Mouse (Mus musculus) thymus, postnatal 0 days (tissue): Measurements from ENCODE around the gene Cmtm5. TPM values are rescaled to one million over a fixed set of nuclear protein-coding genes. Genes with fewer than 3 reads are reported as not detected.

Source experiments
- DNase-seq: peaks from one replicate; pipeline ENCODE4 v3.0.0-alpha.2; 2015; ENCODE audit warnings: low spot score
- polyA plus RNA-seq: library from polyadenylated mRNA; unstranded; fragments of >200 nt; fragmentation: Nextera tagmentation; extraction: Ambion mirVana; gene quantifications from 2 replicates; pipeline ENCODE4 v1.2.1, GENCODE M21; 2015

Cmtm5 gene
- 0.22 TPM in 1 of 2 replicates, not detected in the other for polyA plus RNA-seq

GRCm38 (mm10) chr14:54935904-54936830 lies at the start of gene Cmtm5:
Gene Cmtm5, plus strand, starts transcription at chr14:54936261.
- DNase-seq: no peak

DNA sequence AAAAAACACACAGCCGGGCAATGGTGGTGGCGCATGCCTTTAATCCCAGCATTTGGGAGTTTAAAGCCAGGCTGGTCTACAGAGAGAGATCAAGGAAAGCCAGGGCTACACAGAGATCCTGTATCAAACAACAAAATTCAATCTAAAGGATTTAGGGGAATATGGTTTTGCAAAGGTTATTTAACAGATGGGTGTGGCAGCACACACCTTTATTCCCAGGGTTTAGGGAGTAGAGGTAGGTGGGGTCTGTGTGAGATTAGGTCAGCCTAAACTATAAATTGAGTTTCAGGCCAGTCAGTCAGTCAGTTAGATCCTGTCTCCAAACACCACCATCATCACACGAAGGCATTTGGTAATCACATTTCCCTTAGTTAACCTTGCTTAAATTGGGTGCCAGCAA lies 43.9 kb upstream of the Cmtm5 start, which contains the start of gene Pabpn1:
Pabpn1 (plus strand) TSS at position 301 of the 400 bp plus-strand sequence.
- DNase-seq: no peak

GRCm38 (mm10) chr14:54893651-54894181 lies 42.3 kb upstream of the Cmtm5 start:
- peak; percentile 99 for DNase-seq

GRCm38 (mm10) chr14:54894296-54895151 lies 41.5 kb upstream of the Cmtm5 start:
- DNase-seq: peak; percentile 14

GRCm38 (mm10) chr14:54897445-54897844 lies 38.6 kb upstream of the Cmtm5 start:
- no peak for DNase-seq

GRCm38 (mm10) chr14:54900383-54900782 lies 35.7 kb upstream of the Cmtm5 start:
- DNase-seq: peak; percentile 76

DNA sequence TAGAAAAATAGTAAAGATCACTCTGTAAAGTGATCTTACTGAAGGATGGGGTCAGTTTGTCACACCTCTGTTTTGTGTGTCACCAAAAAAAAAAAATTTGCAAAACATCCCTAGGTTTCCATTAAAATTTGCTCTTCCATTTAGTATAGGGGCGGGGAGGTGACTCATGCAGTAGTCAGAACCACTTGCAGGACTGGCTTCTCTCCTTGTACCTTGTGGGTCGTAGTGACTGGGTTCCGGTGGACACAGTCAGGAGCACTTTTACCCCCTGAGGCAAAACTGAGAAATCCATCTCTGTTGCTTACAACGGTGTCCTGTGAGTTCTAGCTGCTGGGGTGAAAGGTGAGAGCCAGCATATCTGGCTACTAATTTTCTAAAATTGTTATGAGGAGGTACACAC lies 32.4 kb upstream of the Cmtm5 start:
- DNase-seq: no peak

- no peak for DNase-seq
Measured at GRCm38 (mm10) chr14:54908682-54909081, 27.4 kb upstream of the Cmtm5 start.

GRCm38 (mm10) chr14:54912109-54912850 lies 23.8 kb upstream of the Cmtm5 start:
- peak; percentile 20 for DNase-seq

- peak; percentile 29 for DNase-seq
Measured at GRCm38 (mm10) chr14:54912886-54913285, 23.2 kb upstream of the Cmtm5 start, which contains the start of gene Slc22a17. Gene Slc22a17, minus strand, starts transcription at chr14:54913132.

DNA sequence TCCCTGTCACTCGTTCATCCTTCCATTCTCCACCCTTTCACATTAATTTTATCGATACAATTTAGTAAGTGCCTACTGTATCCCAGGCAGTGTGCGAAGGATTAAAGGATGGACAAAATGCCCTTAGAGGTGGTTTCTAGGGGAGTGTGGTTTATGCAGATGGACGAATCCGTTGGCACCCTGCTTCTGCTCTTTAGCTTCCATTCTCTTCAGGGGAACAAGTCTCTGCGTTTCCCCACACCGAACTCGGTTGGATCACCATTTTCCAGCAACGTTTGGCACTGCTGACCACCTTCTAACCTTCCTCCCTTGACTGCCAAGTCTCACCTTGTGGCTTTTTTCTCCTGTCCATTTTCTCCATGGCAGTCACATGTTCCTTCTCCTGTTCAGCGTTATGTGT lies 22.7 kb upstream of the Cmtm5 start:
- no peak for DNase-seq

DNA sequence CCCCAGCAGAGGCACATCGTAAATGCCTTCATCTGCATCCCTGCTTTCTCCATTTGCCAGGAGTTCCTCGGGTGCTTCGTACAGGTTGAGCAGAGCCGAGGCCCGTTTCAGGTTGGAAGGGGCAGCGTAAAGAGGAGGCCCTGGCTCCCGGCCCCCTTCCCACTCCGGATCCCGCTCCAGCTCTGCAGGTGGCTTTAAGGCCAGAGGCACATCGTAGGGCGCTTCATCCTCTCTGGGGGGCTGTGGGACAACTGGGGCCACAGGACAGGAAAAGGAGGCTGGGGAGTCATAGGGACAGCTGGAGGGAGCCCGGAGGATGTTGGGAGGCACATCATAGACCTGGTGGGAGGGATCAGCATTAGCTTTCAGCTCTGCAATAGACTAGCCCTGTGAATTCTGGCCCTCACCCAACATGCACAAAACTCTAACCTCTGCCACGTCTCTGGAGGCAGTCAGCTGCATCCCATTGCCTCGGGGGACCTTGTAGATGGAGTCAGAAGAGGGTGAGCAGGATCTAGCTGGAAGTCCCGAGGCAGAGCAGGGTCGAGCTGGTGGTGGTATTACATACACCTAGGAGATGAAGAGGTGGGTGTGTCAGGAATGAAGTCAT lies 15.9 kb upstream of the Cmtm5 start:
- DNase-seq: no peak

- DNase-seq: no peak
Measured at GRCm38 (mm10) chr14:54924641-54925348, 11.3 kb upstream of the Cmtm5 start.

DNA sequence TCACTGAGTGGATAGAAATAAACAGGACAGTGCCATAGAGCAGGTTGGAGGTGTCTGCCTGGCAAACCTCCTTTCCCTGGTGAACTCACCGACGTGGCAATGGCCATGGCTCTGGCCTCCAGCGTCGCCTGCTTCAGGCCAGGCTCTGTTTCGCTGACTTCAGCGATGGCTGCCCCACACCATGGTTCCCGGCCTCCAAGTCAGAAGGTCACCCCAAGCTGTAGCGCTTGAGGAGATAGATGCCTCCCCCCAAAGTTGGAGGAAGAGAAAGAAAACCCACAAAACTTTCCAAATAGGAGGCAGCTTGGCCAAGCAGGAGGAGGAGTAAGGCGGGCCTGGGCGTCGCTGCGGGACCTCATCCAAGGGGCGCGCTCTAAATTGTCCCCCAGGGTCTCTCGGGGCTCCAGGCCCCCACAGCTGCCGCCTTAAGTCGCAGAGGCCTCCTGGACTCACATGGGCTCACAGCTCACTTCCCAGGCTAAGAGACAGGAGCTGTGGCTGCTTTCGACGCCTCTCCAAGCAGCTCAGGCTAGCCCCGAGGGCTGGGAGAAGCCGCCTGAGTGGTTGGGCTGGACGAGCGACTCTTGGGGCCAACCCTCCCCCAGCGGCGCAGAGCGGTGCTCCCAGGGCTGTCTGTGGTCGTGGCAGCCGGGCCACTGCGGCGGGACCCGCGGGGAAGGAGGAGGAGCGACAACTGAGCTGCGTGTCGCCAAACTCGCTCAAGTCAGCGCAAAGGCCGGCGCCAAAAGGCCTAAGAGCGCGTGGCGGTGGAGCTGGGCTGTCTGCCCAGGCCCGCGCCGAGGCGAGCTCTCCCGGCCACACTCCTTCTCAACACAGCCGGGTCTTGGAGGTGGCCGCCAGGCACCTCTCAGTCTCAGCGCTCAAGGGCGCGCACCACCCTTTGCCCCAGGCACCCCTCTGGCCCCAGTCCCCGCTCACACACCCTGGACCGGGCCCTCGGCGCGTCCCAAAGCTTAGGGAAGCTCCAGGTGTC lies 10.4 kb upstream of the Cmtm5 start, which contains the start of gene Efs:
Efs (minus strand) TSS at position 778 of the 994 bp plus-strand sequence.
- no peak for DNase-seq

DNA sequence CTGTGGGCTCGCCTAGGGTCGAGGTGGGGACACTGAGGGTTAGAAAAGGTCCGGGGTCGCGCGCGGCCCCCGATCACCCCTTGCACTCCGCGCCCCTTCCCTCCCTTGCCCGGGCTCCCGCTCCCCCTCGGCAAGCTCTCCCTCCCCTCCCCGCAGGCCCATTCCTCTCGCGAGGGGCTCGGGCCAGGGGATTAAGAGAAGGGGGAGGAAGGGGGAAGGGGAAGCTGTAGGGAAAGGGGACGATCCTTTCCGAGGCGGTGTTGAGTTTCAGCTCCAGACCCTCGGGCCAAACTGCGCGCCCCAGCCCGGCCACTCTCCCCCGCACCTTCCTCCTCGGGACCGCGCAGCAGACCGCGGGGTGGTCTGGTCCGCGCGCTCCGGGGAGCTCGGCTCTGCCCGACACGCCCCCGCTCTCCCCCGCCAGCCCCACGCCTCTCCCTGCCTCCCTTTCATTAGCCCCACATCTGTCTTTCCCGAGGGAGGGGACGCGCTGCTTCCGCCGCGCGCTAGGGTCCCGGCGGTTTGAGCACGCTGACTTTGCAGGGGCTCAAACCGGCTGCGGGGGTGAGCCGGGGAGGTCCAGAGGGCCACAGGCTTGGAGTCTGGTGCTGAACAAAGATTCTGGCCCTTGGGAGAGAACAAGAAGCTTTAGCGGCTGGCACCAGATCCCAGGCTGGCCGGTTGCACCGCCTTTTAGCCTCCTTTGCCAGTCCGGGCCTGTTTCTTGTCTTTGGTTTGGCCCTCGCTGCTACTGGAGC lies 9.5 kb upstream of the Cmtm5 start:
- DNase-seq: no peak

DNA sequence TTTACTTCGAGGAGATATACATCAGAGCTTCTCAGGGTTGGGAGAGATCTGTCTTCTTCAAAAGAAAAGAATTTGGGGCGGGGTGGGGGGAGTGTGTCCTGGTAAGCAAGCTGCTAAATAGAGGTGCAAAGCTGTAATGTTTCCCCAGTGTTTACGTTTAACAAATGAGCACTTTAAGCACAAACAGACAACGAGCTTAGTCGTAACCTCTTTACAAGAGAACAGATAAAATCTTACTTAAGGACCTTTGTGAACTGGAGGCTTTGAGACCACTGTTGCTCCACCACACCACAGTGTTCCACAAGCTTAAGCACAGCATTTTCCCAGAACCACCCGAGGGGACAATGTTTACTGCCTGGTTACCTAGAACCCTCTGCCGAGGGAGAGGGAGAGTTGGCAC lies 8.8 kb upstream of the Cmtm5 start:
- DNase-seq: no peak

DNA sequence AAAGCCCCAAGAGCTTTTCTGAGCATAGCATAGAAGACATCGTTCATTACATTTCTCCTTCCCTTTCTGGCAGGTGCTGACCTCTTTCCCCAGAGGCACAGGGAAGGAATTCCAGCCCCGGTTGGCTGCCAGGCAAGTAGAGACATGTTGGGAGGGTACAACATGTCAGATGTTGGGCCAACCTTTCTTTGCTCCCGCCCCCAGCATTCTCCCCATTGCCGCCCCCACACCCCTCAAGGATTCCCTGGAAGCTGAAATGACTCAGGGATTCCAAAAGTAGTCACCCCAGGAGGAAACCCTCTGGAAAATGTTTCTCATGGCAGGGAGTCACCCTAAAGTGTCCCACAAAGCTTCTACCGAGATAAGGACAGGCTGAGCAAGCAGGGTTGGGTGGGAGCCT lies 6.3 kb upstream of the Cmtm5 start:
- no peak for DNase-seq

DNA sequence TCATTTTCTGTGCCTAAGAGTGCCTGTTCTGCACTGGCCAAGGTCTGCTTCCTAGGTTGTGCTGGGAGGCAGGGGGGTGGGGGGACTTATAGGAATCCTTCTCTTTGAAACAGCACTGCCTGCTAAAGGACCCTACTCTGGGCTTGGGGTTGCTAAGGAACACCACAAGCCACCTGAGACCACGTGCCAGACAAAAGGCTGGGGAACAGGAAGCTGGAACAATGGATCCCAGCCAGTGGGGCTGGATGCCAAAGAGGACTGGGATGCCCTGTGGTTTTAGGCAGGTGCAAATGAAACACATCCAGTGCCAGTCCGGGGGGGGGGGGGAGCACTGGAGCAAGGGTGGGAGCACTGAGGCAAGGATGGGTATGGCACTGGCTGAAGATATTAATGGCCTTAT lies 5.6 kb upstream of the Cmtm5 start:
- no peak for DNase-seq
